Mouse (Mus musculus) CH12.LX (cell line): ENCODE measurements around the gene Rab3a. TPM values are rescaled to one million over a fixed set of nuclear protein-coding genes. Genes with fewer than 3 reads are reported as not detected.

Source experiments
- DNase-seq: peaks from one replicate; pipeline ENCODE4 v3.0.0-alpha.2; 2013; ENCODE audit errors: extremely low read depth
- H3K27ac ChIP-seq: 2 replicates; pipeline ENCODE4 v1.5.1; 2012; ENCODE audit warnings: low read depth, mild to moderate bottlenecking, control low read depth, moderate library complexity; ENCODE audit not compliant: insufficient read depth
- H3K27me3 ChIP-seq: replicated peaks from 2 replicates; pipeline ENCODE3; 2012; ENCODE audit warnings: inconsistent platforms
- H3K36me3 ChIP-seq, 2 experiments: replicated peaks in 1 of 2; 2 replicates each; pipeline versions ENCODE3 to v1.6.1; 2012; ENCODE audit warnings: inconsistent platforms in 1 of 2, low read length in 1 of 2, mild to moderate bottlenecking in 1 of 2, mixed read lengths in 1 of 2, moderate library complexity in 1 of 2; ENCODE audit not compliant: control insufficient read depth in 1 of 2, insufficient read depth in 1 of 2
- H3K4me1 ChIP-seq, 2 experiments: 2 replicates each; pipeline ENCODE4 v1.6.1; 2012; ENCODE audit warnings: inconsistent platforms in 1 of 2, moderate library complexity in 1 of 2; ENCODE audit not compliant: insufficient read depth in 2 of 2, control insufficient read depth in 1 of 2
- H3K4me2 ChIP-seq: 2 replicates; pipeline ENCODE4 v1.6.1; 2012; ENCODE audit warnings: low read depth, mild to moderate bottlenecking, control low read depth; ENCODE audit not compliant: poor library complexity, insufficient read depth, severe bottlenecking
- H3K4me3 ChIP-seq, 3 experiments: fragments of 150-350 bp in 1 of 3; sonication (generic) in 1 of 3; replicated peaks in 1 of 3; 2 replicates each; pipeline versions ENCODE3 to v1.5.1; 2011 to 2012; ENCODE audit warnings: low read depth in 2 of 3, low read length in 2 of 3, mild to moderate bottlenecking in 2 of 3, moderate library complexity in 2 of 3, control low read depth in 1 of 3, improper control_type of control experiment in 1 of 3, inconsistent platforms in 1 of 3, mixed read lengths in 1 of 3; ENCODE audit not compliant: poor library complexity in 1 of 3
- H3K79me2 ChIP-seq: replicated peaks from 2 replicates; pipeline ENCODE4 v1.6.1; 2012; ENCODE audit warnings: mild to moderate bottlenecking, moderate library complexity; ENCODE audit not compliant: control insufficient read depth, poor library complexity, insufficient read depth, severe bottlenecking; ENCODE audit errors: extremely low read depth
- H3K9ac ChIP-seq: 2 replicates; pipeline ENCODE4 v1.6.1; 2012; ENCODE audit warnings: low read depth, mild to moderate bottlenecking, control low read depth, moderate library complexity; ENCODE audit not compliant: insufficient read depth
- H3K9me3 ChIP-seq: replicated peaks from 2 replicates; pipeline ENCODE3; 2012; ENCODE audit warnings: low read length, inconsistent platforms, mixed read lengths
- BHLHE40 ChIP-seq: IDR thresholded peaks from 2 replicates; pipeline ENCODE4 v1.6.1; 2011; ENCODE audit warnings: mild to moderate bottlenecking, low read depth, low read length, improper control_type of control experiment
- CHD1 ChIP-seq: IDR thresholded peaks from 2 replicates; pipeline ENCODE4 v1.6.1; 2012; ENCODE audit warnings: low read depth, low read length, improper control_type of control experiment, inconsistent platforms
- CHD2 ChIP-seq: IDR thresholded peaks from 2 replicates; pipeline ENCODE4 v1.6.1; 2011; ENCODE audit warnings: low read length, improper control_type of control experiment
- CTCF ChIP-seq, 2 experiments: IDR thresholded peaks in 1 of 2; conservative IDR thresholded peaks in 1 of 2; 2 replicates each; pipeline ENCODE4 v1.5.1; 2011 to 2012; ENCODE audit warnings: low read depth in 2 of 2, low read length in 2 of 2, improper control_type of control experiment in 1 of 2, inconsistent platforms in 1 of 2, mild to moderate bottlenecking in 1 of 2, moderate library complexity in 1 of 2
- ELF1 ChIP-seq: IDR thresholded peaks from 2 replicates; pipeline ENCODE4 v1.6.1; 2014; ENCODE audit warnings: low read depth, mild to moderate bottlenecking, inconsistent platforms, low read length, improper control_type of control experiment
- ETS1 ChIP-seq: conservative IDR thresholded peaks from 2 replicates; pipeline ENCODE4 v1.6.1; 2012; ENCODE audit warnings: low read depth, mild to moderate bottlenecking, inconsistent platforms, low read length, improper control_type of control experiment, moderate library complexity
- HCFC1 ChIP-seq: IDR thresholded peaks from 2 replicates; pipeline ENCODE4 v1.6.1; 2012; ENCODE audit warnings: low read depth, mild to moderate bottlenecking, inconsistent platforms, low read length, improper control_type of control experiment
- JUND ChIP-seq: conservative IDR thresholded peaks from 2 replicates; pipeline ENCODE4 v1.6.1; 2011; ENCODE audit warnings: low read depth, low read length, improper control_type of control experiment
- KAT2A ChIP-seq: IDR thresholded peaks from 2 replicates; pipeline ENCODE4 v1.6.1; 2012; ENCODE audit warnings: low read length, improper control_type of control experiment, inconsistent platforms; ENCODE audit not compliant: insufficient replicate concordance
- MAFK ChIP-seq: IDR thresholded peaks from 2 replicates; pipeline ENCODE4 v1.6.1; 2011; ENCODE audit warnings: low read length, improper control_type of control experiment; ENCODE audit not compliant: insufficient replicate concordance
- MEF2A ChIP-seq: IDR thresholded peaks from 2 replicates; pipeline ENCODE4 v1.6.1; 2014; ENCODE audit warnings: low read depth, mild to moderate bottlenecking, inconsistent platforms, low read length, improper control_type of control experiment, borderline replicate concordance
- MXI1 ChIP-seq: IDR thresholded peaks from 2 replicates; pipeline ENCODE4 v1.6.1; 2011; ENCODE audit warnings: mild to moderate bottlenecking, low read depth, low read length, improper control_type of control experiment
- MYC ChIP-seq: IDR thresholded peaks from 2 replicates; pipeline ENCODE4 v1.6.1; 2011; ENCODE audit warnings: low read depth, mild to moderate bottlenecking, improper control_type of control experiment, low read length
- NELFE ChIP-seq: IDR thresholded peaks from 2 replicates; pipeline ENCODE4 v1.6.1; 2011; ENCODE audit warnings: low read depth, low read length, improper control_type of control experiment
- NRF1 ChIP-seq: IDR thresholded peaks from 2 replicates; pipeline ENCODE4 v1.6.1; 2014; ENCODE audit warnings: low read depth, mild to moderate bottlenecking, inconsistent platforms, low read length, improper control_type of control experiment, moderate library complexity
- PAX5 ChIP-seq: IDR thresholded peaks from 2 replicates; pipeline ENCODE4 v1.6.1; 2012; ENCODE audit warnings: low read length, inconsistent platforms, mixed read lengths
- POLR2AphosphoS2 ChIP-seq: IDR thresholded peaks from 2 replicates; pipeline ENCODE4 v1.6.1; 2011; ENCODE audit warnings: low read depth, low read length, improper control_type of control experiment
- RAD21 ChIP-seq: IDR thresholded peaks from 2 replicates; pipeline ENCODE4 v1.6.1; 2011; ENCODE audit warnings: low read depth, mild to moderate bottlenecking, low read length, improper control_type of control experiment, moderate library complexity
- RCOR1 ChIP-seq: conservative IDR thresholded peaks from 2 replicates; pipeline ENCODE4 v1.6.1; 2012; ENCODE audit warnings: low read depth, mild to moderate bottlenecking, inconsistent platforms, low read length, improper control_type of control experiment
- SMC3 ChIP-seq: IDR thresholded peaks from 2 replicates; pipeline ENCODE4 v1.6.1; 2011; ENCODE audit warnings: low read depth, low read length, improper control_type of control experiment
- TBP ChIP-seq: conservative IDR thresholded peaks from 2 replicates; pipeline ENCODE4 v1.6.1; 2011; ENCODE audit warnings: low read depth, low read length, improper control_type of control experiment
- UBTF ChIP-seq: IDR thresholded peaks from 2 replicates; pipeline ENCODE4 v1.6.1; 2012; ENCODE audit warnings: low read depth, mild to moderate bottlenecking, inconsistent platforms, low read length, improper control_type of control experiment, moderate library complexity
- USF2 ChIP-seq: conservative IDR thresholded peaks from 2 replicates; pipeline ENCODE4 v1.6.1; 2011; ENCODE audit warnings: low read depth, low read length, improper control_type of control experiment
- ZC3H11A ChIP-seq: IDR thresholded peaks from 2 replicates; pipeline ENCODE4 v1.6.1; 2012; ENCODE audit warnings: low read depth, mild to moderate bottlenecking, inconsistent platforms, low read length, improper control_type of control experiment
- ZKSCAN1 ChIP-seq: IDR thresholded peaks from 2 replicates; pipeline ENCODE4 v1.6.1; 2012; ENCODE audit warnings: low read depth, inconsistent platforms, low read length, improper control_type of control experiment, borderline replicate concordance
- ZMIZ1 ChIP-seq: IDR thresholded peaks from 2 replicates; pipeline ENCODE4 v1.6.1; 2012; ENCODE audit warnings: low read depth, mild to moderate bottlenecking, inconsistent platforms, low read length, improper control_type of control experiment
- ZNF384 ChIP-seq: IDR thresholded peaks from 2 replicates; pipeline ENCODE4 v1.6.1; 2012; ENCODE audit warnings: low read depth, low read length, improper control_type of control experiment, inconsistent platforms
- dilution Hi-C: fragments of 300-500 bp; cut with MboI; formaldehyde crosslinking; loops from 2 replicates; pipeline ENCODE4 v1.14.3; 2020; ENCODE audit warnings: low sequenced_read_pairs; ENCODE audit not compliant: extremely low pct_unique_long_range_greater_than_20kb, extremely low pct_ligation_motif_present
- in situ Hi-C: fragments of 300-500 bp; cut with MboI; formaldehyde crosslinking; loops from 3 replicates; pipeline ENCODE4 v1.14.3; 2019; ENCODE audit warnings: low sequenced_read_pairs, low pct_ligation_motif_present, low pct_unique_long_range_greater_than_20kb, mixed read lengths
- polyA plus RNA-seq: library from polyadenylated mRNA; unstranded; fragments of >175 nt; gene quantifications from 2 replicates; pipeline ENCODE4 v1.2.1, GENCODE M21; 2012; ENCODE audit warnings: low read depth; ENCODE audit not compliant: insufficient read length
- total RNA-seq, 2 experiments: library from RNA; depleted of rRNA; stranded (reverse); fragments of 300-350 nt in 1 of 2; fragments of >200 nt in 1 of 2; gene quantifications; 2 replicates each; pipeline ENCODE4 v1.2.3; 2012 to 2014

The Rab3a gene
- total and polyA plus RNA-seq, 3 experiments: 0.87 to 1.9 (median 0.99) TPM

- in situ Hi-C loops (no loop called here), dilution Hi-C loops (no loop called here)
- Histone ChIP-seq H3K27me3 (no peaks in the 10 kb centered on the region), H3K9me3 (no peaks in the 10 kb centered on the region), H3K4me1 (peaks cover 18 to 29% of the 10 kb centered on the region in 2 experiments), H3K79me2 (no peaks in the 10 kb centered on the region), H3K4me3 (no peak overlapping the region), H3K27ac (no peak overlapping the region), H3K4me2 (no peak overlapping the region), H3K36me3 (no peaks in the 10 kb centered on the region), H3K9ac (no peak overlapping the region)
- no peak for TF ChIP-seq MAFK
- no peak for TF ChIP-seq RCOR1
- TF ChIP-seq ZKSCAN1: no peak
- no peak for TF ChIP-seq ZC3H11A
- no peak for TF ChIP-seq TBP
- TF ChIP-seq MEF2A: no peak
- no peak for TF ChIP-seq ZNF384
- no peak for TF ChIP-seq USF2
- TF ChIP-seq MXI1: no peak
- TF ChIP-seq CTCF (conservative IDR thresholded peaks at IDR 0.05 in 1 of 2, IDR thresholded peaks at IDR 0.05 in 1 of 2; ENCODE audit: low read depth in 2 of 2, low read length in 2 of 2): no peak
- TF ChIP-seq MYC: no peak
- no peak for TF ChIP-seq ETS1
- TF ChIP-seq UBTF: no peak
- no peak for TF ChIP-seq CHD1
- no peak for TF ChIP-seq JUND
- TF ChIP-seq POLR2AphosphoS2: no peak
- no peak for TF ChIP-seq PAX5
- TF ChIP-seq NELFE: no peak
- no peak for TF ChIP-seq BHLHE40
- no peak for DNase-seq
These were observed 28.6 kb upstream of the Rab3a start for GRCm38 (mm10) chr8:70725792-70726447.

GRCm38 (mm10) chr8:70726721-70727120, 27.8 kb upstream of the Rab3a start:
- no peak for TF ChIP-seq HCFC1
- no peak for TF ChIP-seq KAT2A
- TF ChIP-seq MYC: no peak
- TF ChIP-seq POLR2AphosphoS2: no peak
- TF ChIP-seq RCOR1: no peak
- no peak for TF ChIP-seq ZNF384
- TF ChIP-seq TBP: no peak
- no peak for TF ChIP-seq ZC3H11A
- TF ChIP-seq NRF1: no peak
- no peak for TF ChIP-seq CHD2
- TF ChIP-seq RAD21: no peak
- TF ChIP-seq ZMIZ1: no peak
- TF ChIP-seq ELF1: no peak
- TF ChIP-seq SMC3: no peak
- TF ChIP-seq ZKSCAN1: no peak
- TF ChIP-seq MAFK: no peak
- TF ChIP-seq MEF2A: no peak
- Histone ChIP-seq H3K9me3 (no peaks in the 10 kb centered on the region), H3K9ac (no peak overlapping the region), H3K27ac (no peak overlapping the region), H3K4me3 (no peak overlapping the region), H3K4me2 (no peak overlapping the region), H3K79me2 (no peaks in the 10 kb centered on the region), H3K4me1 (peaks cover 21 to 35% of the 10 kb centered on the region in 2 experiments), H3K36me3 (no peaks in the 10 kb centered on the region), H3K27me3 (no peaks in the 10 kb centered on the region)
- in situ Hi-C loops: no loop called here
- no peak for DNase-seq
- dilution Hi-C loops: no loop called here
